Mouse (Mus musculus): ENCODE results near the gene Nlgn2. TPM values are rescaled to one million over a fixed set of nuclear protein-coding genes. Genes with fewer than 3 reads are reported as not detected.

The Nlgn2 gene
- polyA plus RNA-seq, 1 experiment from 2014 or later, result 6.3 TPM

- Histone ChIP-seq H3K36me3 (no peaks in the 10 kb centered on the region), H3K9ac (no peak overlapping the region), H3K4me2 (no peak overlapping the region), H3K9me3 (no peaks in the 10 kb centered on the region), H3K4me3 (replicated peaks) (no peak overlapping the region), H3K4me1 (no peaks in the 10 kb centered on the region), H3K27ac (no peak overlapping the region), H3K27me3 (replicated peaks) (no peaks in the 10 kb centered on the region)
- no peak for ATAC-seq (ENCODE audit: insufficient read depth, low FRiP score, low read depth)
- 86% methylated on average over 12 of the region's 12 CpGs for WGBS
These were observed 21.1 kb downstream of the Nlgn2 start for GRCm38 (mm10) chr11:69816520-69816919.

DNA sequence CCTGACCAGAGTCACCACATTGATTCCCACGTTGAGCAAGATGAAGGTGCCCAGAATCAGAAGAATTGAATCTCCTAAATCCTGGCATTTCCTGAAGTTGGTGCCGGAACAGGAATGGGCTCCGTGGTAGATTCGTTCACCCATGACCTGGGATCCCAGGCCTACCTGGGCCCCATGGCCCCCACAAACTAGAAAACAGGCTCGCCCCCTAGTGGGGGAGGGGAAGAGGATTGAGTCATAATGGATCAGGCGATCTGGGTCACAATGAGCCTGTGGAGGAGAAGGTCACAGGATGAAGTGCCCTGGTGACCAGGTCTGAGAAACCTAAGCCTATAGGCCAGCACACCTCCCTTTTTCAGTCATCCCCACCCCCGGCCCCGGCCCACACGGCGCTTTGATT lies 22.4 kb downstream of the Nlgn2 start, which contains the start of gene Gm39566:
Gm39566 (minus strand) TSS at position 144 of the 400 bp plus-strand sequence.
- 57% methylated on average over 10 of the region's 10 CpGs for WGBS
- no peak within 1 kb of the TSS for H3K27ac ChIP-seq
- no peaks in the 10 kb centered on the region for H3K4me1 ChIP-seq
- no peaks in the 10 kb centered on the region for H3K9me3 ChIP-seq
- no peak within 1 kb of the TSS for H3K9ac ChIP-seq
- no peaks in the 10 kb centered on the region for H3K27me3 ChIP-seq (replicated peaks)
- no peak within 1 kb of the TSS for H3K4me3 ChIP-seq (replicated peaks)
- no peak within 1 kb of the TSS for H3K4me2 ChIP-seq
- no peak for ATAC-seq (ENCODE audit: insufficient read depth, low FRiP score, low read depth)
- H3K36me3 ChIP-seq, result no peaks in the 10 kb centered on the region

DNA sequence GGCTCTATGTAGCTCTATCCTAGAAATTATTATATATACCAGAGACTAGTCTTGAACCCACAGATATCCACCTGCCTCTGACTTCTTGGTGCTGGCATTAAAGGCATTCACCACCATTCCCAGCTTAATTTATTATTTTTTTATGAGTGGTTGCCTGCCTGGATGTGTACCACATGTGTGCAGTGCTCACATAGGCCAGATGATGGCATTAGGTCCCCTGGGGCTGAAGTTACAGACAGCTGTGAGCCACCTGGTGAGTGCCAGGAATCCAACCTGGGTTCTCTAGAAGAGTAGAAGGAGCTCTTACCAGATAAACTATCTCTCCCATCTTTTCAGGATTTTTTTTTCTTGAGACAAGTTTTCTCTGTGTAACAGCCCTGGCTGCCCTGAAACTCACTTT lies 27.3 kb downstream of the Nlgn2 start:
- Histone ChIP-seq H3K36me3 (no peaks in the 10 kb centered on the region), H3K27me3 (replicated peaks) (no peaks in the 10 kb centered on the region), H3K4me2 (no peak overlapping the region)

GRCm38 (mm10) chr11:69807641-69808040 lies 29.9 kb downstream of the Nlgn2 start:
- Histone ChIP-seq H3K27ac (no peak overlapping the region), H3K9ac (no peak overlapping the region), H3K4me1 (peaks cover 23% of the 10 kb centered on the region), H3K36me3 (no peaks in the 10 kb centered on the region), H3K9me3 (no peaks in the 10 kb centered on the region), H3K27me3 (replicated peaks) (peaks cover 6% of the 10 kb centered on the region; the same call in 1 of the 2 replicates), H3K4me2 (no peak overlapping the region), H3K4me3 (replicated peaks) (no peak overlapping the region)
- ATAC-seq (ENCODE audit: insufficient read depth, low FRiP score, low read depth), result no peak
- 77% methylated on average over 2 of the region's 2 CpGs for WGBS

More for the DNA sequence above, 27.3 kb downstream of the Nlgn2 start:
- no peak overlapping the region for H3K4me3 ChIP-seq (replicated peaks)
- no peaks in the 10 kb centered on the region for H3K9me3 ChIP-seq
- no peak for ATAC-seq (ENCODE audit: insufficient read depth, low FRiP score, low read depth)
- no peak overlapping the region for H3K27ac ChIP-seq
- no peaks in the 10 kb centered on the region for H3K4me1 ChIP-seq
- no peak overlapping the region for H3K9ac ChIP-seq

- Histone ChIP-seq H3K36me3 (no peaks in the 10 kb centered on the region), H3K27ac (no peak overlapping the region), H3K27me3 (replicated peaks) (peaks cover 6% of the 10 kb centered on the region; the same call in 1 of the 2 replicates), H3K4me3 (replicated peaks) (no peak overlapping the region), H3K9me3 (no peaks in the 10 kb centered on the region), H3K9ac (no peak overlapping the region), H3K4me1 (peaks cover 35% of the 10 kb centered on the region), H3K4me2 (no peak overlapping the region)
- WGBS, result 74% methylated on average over 4 of the region's 4 CpGs
- no peak for ATAC-seq (ENCODE audit: insufficient read depth, low FRiP score, low read depth)
These were observed 31.2 kb downstream of the Nlgn2 start for GRCm38 (mm10) chr11:69806378-69806777.

GRCm38 (mm10) chr11:69804972-69805909 lies 32.3 kb downstream of the Nlgn2 start, which contains the start of gene Tmem102:
Gene Tmem102, minus strand, starts transcription at chr11:69805624.
- Histone ChIP-seq H3K9ac (no peak within 1 kb of the TSS; the same call in 1 of the 2 replicates), H3K4me2 (peak within 1 kb of the TSS; percentile 98), H3K9me3 (no peaks in the 10 kb centered on the region), H3K27me3 (replicated peaks) (peaks cover 6% of the 10 kb centered on the region; the same call in 1 of the 2 replicates), H3K27ac (no peak within 1 kb of the TSS; the same call in 1 of the 2 replicates), H3K4me1 (peaks cover 46% of the 10 kb centered on the region), H3K36me3 (no peaks in the 10 kb centered on the region), H3K4me3 (replicated peaks) (peak within 1 kb of the TSS; percentile 56)
- peak; percentile 33; the same call in 1 of the 2 replicates for ATAC-seq (ENCODE audit: insufficient read depth, low FRiP score, low read depth)
- 11% methylated on average over 29 of the region's 29 CpGs for WGBS

GRCm38 (mm10) chr11:69804652-69804940 lies 33.0 kb downstream of the Nlgn2 start:
- Histone ChIP-seq H3K27ac (no peak overlapping the region; the same call in 1 of the 2 replicates), H3K27me3 (replicated peaks) (peaks cover 6% of the 10 kb centered on the region; the same call in 1 of the 2 replicates), H3K4me3 (replicated peaks) (peak overlapping the region; percentile 56), H3K9ac (no peak overlapping the region; the same call in 1 of the 2 replicates), H3K4me2 (peak overlapping the region; percentile 98), H3K9me3 (no peaks in the 10 kb centered on the region), H3K36me3 (no peaks in the 10 kb centered on the region), H3K4me1 (peaks cover 52% of the 10 kb centered on the region)
- 10% methylated on average over 12 of the region's 12 CpGs for WGBS
- ATAC-seq (ENCODE audit: insufficient read depth, low FRiP score, low read depth), result no peak

DNA sequence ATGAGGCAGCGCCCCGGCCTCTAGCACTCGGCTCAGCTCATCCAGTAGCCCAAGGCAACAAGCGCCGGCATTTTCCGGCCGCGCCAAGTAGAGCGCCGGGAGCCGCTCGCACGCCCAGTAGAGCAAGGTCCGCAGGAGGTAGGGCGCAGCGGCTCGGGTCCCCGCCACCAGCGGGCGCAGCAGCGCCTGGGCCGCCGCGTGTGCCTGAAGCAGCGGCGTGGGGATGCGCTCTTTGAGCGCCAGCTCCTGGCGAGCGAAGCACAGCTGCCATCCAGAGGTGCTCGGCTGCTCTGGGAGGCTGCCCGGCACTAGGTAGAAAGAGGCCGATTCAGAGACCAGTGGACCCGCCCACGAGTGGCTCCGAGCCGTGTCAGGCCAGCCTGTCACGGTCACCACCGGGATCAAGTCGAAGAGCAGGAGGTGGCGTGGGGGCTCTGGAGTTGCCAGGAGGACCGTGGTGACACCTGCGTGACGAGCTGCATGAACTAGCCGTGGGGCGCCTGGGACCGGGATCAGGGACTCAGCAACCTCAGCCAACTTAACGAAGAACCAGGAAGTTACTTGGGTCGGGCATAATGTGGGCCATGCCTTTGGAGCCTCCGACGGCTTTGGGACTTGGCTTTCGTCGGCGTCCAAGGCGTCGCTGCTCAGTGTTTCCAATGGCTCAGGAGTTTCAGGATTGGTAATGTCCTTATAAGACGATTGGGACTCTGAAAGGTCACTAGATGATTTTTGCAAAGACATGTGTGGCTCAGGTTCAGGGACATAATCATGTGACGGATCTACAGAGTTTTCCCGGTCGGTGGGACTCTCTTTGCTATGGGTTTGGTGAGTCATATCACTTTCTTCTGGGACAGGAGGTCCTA lies 33.6 kb downstream of the Nlgn2 start:
- peak overlapping the region; percentile 56 for H3K4me3 ChIP-seq (replicated peaks)
- peak; percentile 48 for ATAC-seq (ENCODE audit: insufficient read depth, low FRiP score, low read depth)
- H3K4me2 ChIP-seq, result peak overlapping the region; percentile 98

DNA sequence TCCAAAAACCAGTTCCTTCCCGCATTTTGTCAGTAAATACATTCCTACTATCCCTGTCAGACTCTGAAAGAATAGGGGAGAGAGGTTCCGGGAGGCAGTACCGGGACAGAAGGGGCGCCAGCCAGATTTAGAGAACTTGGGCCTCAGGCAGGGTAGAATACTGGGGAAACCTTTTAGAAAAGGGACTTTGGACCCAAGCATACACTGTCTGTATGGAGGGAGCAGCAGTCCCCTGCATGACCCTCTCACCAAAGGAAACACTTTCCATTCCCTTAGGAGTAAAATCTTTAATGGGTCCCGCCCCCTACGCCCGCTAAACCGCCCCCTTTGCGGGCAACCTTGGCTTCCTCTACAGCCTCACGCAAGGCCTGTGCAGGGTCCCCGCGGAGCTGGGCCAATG lies 34.3 kb downstream of the Nlgn2 start:
- H3K27me3 ChIP-seq (replicated peaks), result peaks cover 6% of the 10 kb centered on the region; the same call in 1 of the 2 replicates
- peak overlapping the region; percentile 98 for H3K4me2 ChIP-seq
- peak overlapping the region; percentile 61; the same call in 1 of the 2 replicates for H3K27ac ChIP-seq
- no peaks in the 10 kb centered on the region for H3K9me3 ChIP-seq
- ATAC-seq (ENCODE audit: insufficient read depth, low FRiP score, low read depth), result 0 out of 2 replicates have a peak, but pooled peaks have one; percentile 9
- H3K4me3 ChIP-seq (replicated peaks), result peak overlapping the region; percentile 56
- H3K36me3 ChIP-seq, result no peaks in the 10 kb centered on the region
- WGBS, result 2% methylated on average over 12 of the region's 12 CpGs
- H3K9ac ChIP-seq, result peak overlapping the region; percentile 39; the same call in 1 of the 2 replicates
- peaks cover 58% of the 10 kb centered on the region for H3K4me1 ChIP-seq

More for the DNA sequence above, 33.6 kb downstream of the Nlgn2 start:
- Histone ChIP-seq H3K27ac (peak overlapping the region; percentile 61; the same call in 1 of the 2 replicates), H3K27me3 (replicated peaks) (peaks cover 6% of the 10 kb centered on the region; the same call in 1 of the 2 replicates), H3K9ac (peak overlapping the region; percentile 39; the same call in 1 of the 2 replicates), H3K36me3 (no peaks in the 10 kb centered on the region), H3K9me3 (no peaks in the 10 kb centered on the region), H3K4me1 (peaks cover 58% of the 10 kb centered on the region)
- WGBS, result 2% methylated on average over 60 of the region's 60 CpGs

DNA sequence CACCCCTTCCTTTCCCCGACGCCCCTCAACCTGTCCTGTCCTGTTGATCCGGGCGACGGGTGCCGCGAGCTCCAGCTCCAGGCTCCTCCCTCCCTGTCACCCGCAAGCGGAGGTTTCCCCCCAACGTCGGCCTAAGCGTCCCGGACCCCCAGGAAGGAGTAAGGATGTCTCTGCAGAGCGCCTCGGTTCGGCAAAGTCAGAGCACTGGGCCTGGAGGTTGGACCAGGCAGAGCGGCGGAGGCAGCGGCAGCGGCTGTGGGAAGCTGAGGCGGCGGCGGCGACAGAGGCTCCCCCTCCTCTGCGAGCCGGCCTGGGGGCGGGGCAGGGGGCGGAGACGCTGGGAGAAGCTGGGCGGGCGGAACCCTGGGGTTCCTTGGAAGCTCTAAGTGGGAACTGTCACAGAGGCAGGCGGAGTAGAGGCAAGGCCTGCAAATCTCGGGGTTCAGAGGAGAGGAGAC lies 34.9 kb downstream of the Nlgn2 start:
- H3K27me3 ChIP-seq (replicated peaks), result peaks cover 6% of the 10 kb centered on the region; the same call in 1 of the 2 replicates

GRCm38 (mm10) chr11:69801379-69801977 lies 36.1 kb downstream of the Nlgn2 start, which contains the start of gene Fgf11:
Gene Fgf11, minus strand, starts transcription at chr11:69801857.
- H3K4me2 ChIP-seq, result peak within 1 kb of the TSS; percentile 98
- H3K9ac ChIP-seq, result peak within 1 kb of the TSS; percentile 60
- H3K9me3 ChIP-seq, result no peaks in the 10 kb centered on the region
- peaks cover 58% of the 10 kb centered on the region for H3K4me1 ChIP-seq
- ATAC-seq (ENCODE audit: insufficient read depth, low FRiP score, low read depth), result no peak
- H3K27ac ChIP-seq, result peak within 1 kb of the TSS; percentile 76
- peak within 1 kb of the TSS; percentile 56 for H3K4me3 ChIP-seq (replicated peaks)
- 2% methylated on average over 33 of the region's 33 CpGs for WGBS
- H3K27me3 ChIP-seq (replicated peaks), result peaks cover 6% of the 10 kb centered on the region; the same call in 1 of the 2 replicates
- H3K36me3 ChIP-seq, result no peaks in the 10 kb centered on the region

More for the DNA sequence above, 34.9 kb downstream of the Nlgn2 start:
- Histone ChIP-seq H3K9ac (peak overlapping the region; percentile 60), H3K4me3 (replicated peaks) (peak overlapping the region; percentile 56), H3K9me3 (no peaks in the 10 kb centered on the region), H3K27ac (peak overlapping the region; percentile 61), H3K4me2 (peak overlapping the region; percentile 98), H3K4me1 (peaks cover 58% of the 10 kb centered on the region), H3K36me3 (no peaks in the 10 kb centered on the region)
- 0 out of 2 replicates have a peak, but pooled peaks have one; percentile 27 for ATAC-seq (ENCODE audit: insufficient read depth, low FRiP score, low read depth)
- WGBS, result 0% methylated on average over 33 of the region's 33 CpGs
